ENCODE assay signal across 13 mouse cellular contexts in genomic region chr15:84166818-84167217, GRCm38 (mm10). TPM values are rescaled to one million over a fixed set of nuclear protein-coding genes. Genes with fewer than 3 reads are reported as not detected.
DNase-seq lines count a peak whose midpoint lies in the region; ATAC-seq lines count a peak whose summit lies in the region.
"Had no signal": no experiment of that assay in that cellular context is flagged by ENCODE, and none has a peak within 500 bp of the region (broad histone marks: within the 10 kb centered on the region; RNA-seq: fewer than 3 reads in every experiment).

No protein-coding gene starts in this region.

- no peak overlapping the region for H3K4me3 ChIP-seq in hindbrain, embryonic 14.5 days (replicated peaks; ENCODE audit: low read length)
- H3K4me3 ChIP-seq in neural tube, embryonic 13.5 days: no peak overlapping the region

- no peak for ATAC-seq in hindbrain, embryonic 14.5 days (ENCODE audit: low FRiP score)
- no peak for ATAC-seq in neural tube, embryonic 13.5 days (ENCODE audit: low read depth)

- no peak overlapping the region for H3K9ac ChIP-seq in hindbrain, embryonic 14.5 days
- H3K9ac ChIP-seq in neural tube, embryonic 13.5 days: peak overlapping the region; percentile 80

- peaks cover 17% of the 10 kb centered on the region for H3K4me1 ChIP-seq in hindbrain, embryonic 14.5 days (replicated peaks; ENCODE audit: control insufficient read depth, insufficient read depth, low read length)
- peaks cover 26% of the 10 kb centered on the region for H3K4me1 ChIP-seq in neural tube, embryonic 13.5 days (replicated peaks)

- WGBS in hindbrain, embryonic 14.5 days: 79% methylated on average over 6 of the region's 6 CpGs
- WGBS in neural tube, embryonic 13.5 days: 72% methylated on average over 6 of the region's 6 CpGs

- peak; percentile 31 for DNase-seq in cerebellum, adult 11-12 months
- DNase-seq in cerebellum, postnatal 36 days: no peak
- DNase-seq in kidney, postnatal 25 days: peak; percentile 9 to 51
- no peak for DNase-seq in kidney, adult 18-20 months
- no peak for DNase-seq in hindbrain, embryonic 14.5 days (ENCODE audit: low spot score)
- DNase-seq in left cerebral cortex, postnatal 10 days (ENCODE audit: extremely low spot score in 1 of 2, low spot score in 2 of 2): no peak
- no peak for DNase-seq in layer of hippocampus, adult 9-11 months

- no peaks in the 10 kb centered on the region for H3K9me3 ChIP-seq in hindbrain, embryonic 14.5 days (ENCODE audit: control insufficient read depth, low read length)
- H3K9me3 ChIP-seq in neural tube, embryonic 13.5 days: no peaks in the 10 kb centered on the region

- H3K4me2 ChIP-seq in hindbrain, embryonic 14.5 days (replicated peaks): peak overlapping the region; percentile 94; the same call in 1 of the 2 replicates
- H3K4me2 ChIP-seq in neural tube, embryonic 13.5 days: peak overlapping the region; percentile 96

- no peak overlapping the region for H3K27ac ChIP-seq in hindbrain, embryonic 14.5 days
- H3K27ac ChIP-seq in neural tube, embryonic 13.5 days (replicated peaks): peak overlapping the region; percentile 84

- no peaks in the 10 kb centered on the region for H3K27me3 ChIP-seq in hindbrain, embryonic 14.5 days (ENCODE audit: control insufficient read depth, insufficient read depth, low read length)
- H3K27me3 ChIP-seq in neural tube, embryonic 13.5 days: peaks cover 4% of the 10 kb centered on the region; the same call in 1 of the 2 replicates

- intact Hi-C loops in left cerebral cortex, postnatal 10 days (cut with DNase I): loop anchor here (5.0 kb wide), 1 partner anchor 45 kb away; the partner anchor contains the start of gene Pnpla5

- no peaks in the 10 kb centered on the region for H3K36me3 ChIP-seq in hindbrain, embryonic 14.5 days (replicated peaks; ENCODE audit: control insufficient read depth, insufficient read depth)
- H3K36me3 ChIP-seq in neural tube, embryonic 13.5 days: no peaks in the 10 kb centered on the region

RNA-seq across cellular contexts. Expression of gene Pnpla3, which starts 0.8 kb away (rescaled TPM):
- 3.4 and 4.2 TPM in 2 replicates for polyA plus RNA-seq in hindbrain, embryonic 14.5 days (2014; fragmentation: Nextera tagmentation; extraction: Ambion mirVana)
- 4.7 and 6.5 TPM in 2 replicates for polyA plus RNA-seq in neural tube, embryonic 13.5 days (2015; fragmentation: Nextera tagmentation; extraction: Ambion mirVana)
- total RNA-seq in left cerebral cortex, postnatal 10 days (2021): 10 to 100 TPM; 13.1 to 16.3 TPM
- total RNA-seq: granulocyte monocyte progenitor cell, adult 5-6 weeks had no signal

RNA-seq across cellular contexts. Expression of gene Samm50, which starts 25.2 kb away (rescaled TPM):
- polyA plus RNA-seq in hindbrain, embryonic 14.5 days (2014; fragmentation: Nextera tagmentation; extraction: Ambion mirVana): 56.3 and 56.7 TPM in 2 replicates
- polyA plus RNA-seq in neural tube, embryonic 13.5 days (2015; fragmentation: Nextera tagmentation; extraction: Ambion mirVana): 79.4 and 83.5 TPM in 2 replicates
- 10 to 100 TPM; 93.8 to 94.3 TPM for total RNA-seq in left cerebral cortex, postnatal 10 days (2021)

RNA-seq across cellular contexts. Expression of gene Pnpla5, which starts 43.8 kb away (rescaled TPM):
- not detected in 2 replicates for polyA plus RNA-seq in hindbrain, embryonic 14.5 days (2014; fragmentation: Nextera tagmentation; extraction: Ambion mirVana)
- polyA plus RNA-seq in neural tube, embryonic 13.5 days (2015; fragmentation: Nextera tagmentation; extraction: Ambion mirVana): not detected in 2 replicates
- total RNA-seq in left cerebral cortex, postnatal 10 days (2021): not detected
- total RNA-seq: adrenal gland, postnatal 25 days; granulocyte monocyte progenitor cell, adult 5-6 weeks; heart, postnatal 4 days; layer of hippocampus, postnatal 25 days had no signal
- polyA plus RNA-seq: lung, postnatal 0 days had no signal

Comparison
In these comparisons a context has a peak if more than half of its experiments do, and no peak if none do; other contexts are left out.
1. DNase-seq: peak in cerebellum, adult 11-12 months (single experiment) and kidney, postnatal 25 days (2 of 2); none in cerebellum, postnatal 36 days (0 of 2), kidney, adult 18-20 months (single experiment), hindbrain, embryonic 14.5 days (single experiment), left cerebral cortex, postnatal 10 days (0 of 2) and layer of hippocampus, adult 9-11 months (single experiment).